In genomic region chrX:169319945-169320667, GRCm38 (mm10) we compare ENCODE assay signal across 8 mouse cellular contexts. TPM values are rescaled to one million over a fixed set of nuclear protein-coding genes. Genes with fewer than 3 reads are reported as not detected.
DNase-seq lines count a peak whose midpoint lies in the region; ATAC-seq and TF ChIP-seq lines count a peak whose summit lies in the region.

Gene Hccs (minus strand): TSS chrX:169320372.

- peak; percentile 82 for DNase-seq in CH12.LX (ENCODE audit: extremely low read depth)
- DNase-seq in c-Kit-positive CD71-positive TER-119-negative erythroid progenitor cells, embryonic 14.5 days (ENCODE audit: low read depth), result peak; percentile 79
- peak; percentile 90 for DNase-seq in forebrain, embryonic 11.5 days (ENCODE audit: low spot score)
- peak; percentile 93 for DNase-seq in kidney, postnatal 36 days
- DNase-seq in telencephalon, adult 2 months (ENCODE audit: low read depth, low spot score), result peak; percentile 82

- peak; percentile 100 for ATAC-seq in forebrain, embryonic 11.5 days (replicated peaks; ENCODE audit: low FRiP score)
- peak; percentile 99 for ATAC-seq in heart, embryonic 16.5 days (replicated peaks; ENCODE audit: extremely low read depth, insufficient read depth, low FRiP score)
- peak; percentile 100 for ATAC-seq in liver, embryonic 15.5 days (ENCODE audit: insufficient read depth)
- peak; percentile 100 for ATAC-seq in neural tube, embryonic 12.5 days (ENCODE audit: low FRiP score, low read depth)

- no peak for TF ChIP-seq CTCF in CH12.LX (conservative IDR thresholded peaks at IDR 0.05 in 1 of 2, IDR thresholded peaks at IDR 0.05 in 1 of 2; ENCODE audit: low read depth in 2 of 2, low read length in 2 of 2)

- H3K4me2 ChIP-seq in CH12.LX (ENCODE audit: insufficient read depth, low read depth, poor library complexity, severe bottlenecking), result peak within 1 kb of the TSS; percentile 94
- H3K4me2 ChIP-seq in forebrain, embryonic 11.5 days (ENCODE audit: low read depth, low read length, severe bottlenecking), result peak within 1 kb of the TSS; percentile 52
- H3K4me2 ChIP-seq in heart, embryonic 16.5 days (ENCODE audit: low read depth, low read length), result peak within 1 kb of the TSS; percentile 68
- peak within 1 kb of the TSS; percentile 71 for H3K4me2 ChIP-seq in liver, embryonic 15.5 days
- peak within 1 kb of the TSS; percentile 57 for H3K4me2 ChIP-seq in neural tube, embryonic 12.5 days (replicated peaks)

- WGBS in forebrain, embryonic 11.5 days, result 20% methylated on average over 95 of the region's 97 CpGs
- WGBS in heart, embryonic 16.5 days, result 11% methylated on average over 87 of the region's 97 CpGs
- whole genome bisulfite sequencing in liver, embryonic 15.5 days (ENCODE audit: insufficient replicate concordance), result 27% methylated on average over 85 of the region's 97 CpGs
- 17% methylated on average over 97 of the region's 97 CpGs for WGBS in neural tube, embryonic 12.5 days

- H3K79me2 ChIP-seq in CH12.LX (replicated peaks; ENCODE audit: control insufficient read depth, extremely low read depth, insufficient read depth, poor library complexity, severe bottlenecking), result peaks cover 9% of the 10 kb centered on the region; the same call in 1 of the 2 replicates

- no peak for TF ChIP-seq EP300 in CH12.LX (IDR thresholded peaks at IDR 0.05; ENCODE audit: low read length)

- in situ Hi-C loops in CH12.LX (cut with MboI; ENCODE audit: low pct_ligation_motif_present, low pct_unique_long_range_greater_than_20kb, low sequenced_read_pairs), result no loop called here

- dilution Hi-C loops in CH12.LX (cut with MboI; ENCODE audit: extremely low pct_ligation_motif_present, extremely low pct_unique_long_range_greater_than_20kb, low sequenced_read_pairs), result no loop called here

- peaks cover 0 to 12% of the 10 kb centered on the region in 2 experiments; a peak in 1 of 4 replicates for H3K4me1 ChIP-seq in CH12.LX (ENCODE audit: control insufficient read depth in 1 of 2, insufficient read depth in 2 of 2)
- no peaks in the 10 kb centered on the region for H3K4me1 ChIP-seq in forebrain, embryonic 11.5 days (replicated peaks; ENCODE audit: control insufficient read depth, insufficient read depth, low read length)
- H3K4me1 ChIP-seq in heart, embryonic 16.5 days (ENCODE audit: control insufficient read depth, insufficient read depth, low read length), result peaks cover 3% of the 10 kb centered on the region; the same call in 1 of the 2 replicates
- H3K4me1 ChIP-seq in liver, embryonic 15.5 days (replicated peaks), result peaks cover 9% of the 10 kb centered on the region; the same call in 1 of the 2 replicates
- peaks cover 4% of the 10 kb centered on the region; the same call in 1 of the 2 replicates for H3K4me1 ChIP-seq in neural tube, embryonic 12.5 days

- H3K9me3 ChIP-seq in CH12.LX (replicated peaks; ENCODE audit: low read length), result no peaks in the 10 kb centered on the region
- H3K9me3 ChIP-seq in forebrain, embryonic 11.5 days (ENCODE audit: control insufficient read depth, low read length), result no peaks in the 10 kb centered on the region
- H3K9me3 ChIP-seq in heart, embryonic 16.5 days (replicated peaks; ENCODE audit: control insufficient read depth, low read length), result no peaks in the 10 kb centered on the region
- H3K9me3 ChIP-seq in liver, embryonic 15.5 days (replicated peaks), result no peaks in the 10 kb centered on the region
- H3K9me3 ChIP-seq in neural tube, embryonic 12.5 days, result no peaks in the 10 kb centered on the region

- no peak for TF ChIP-seq RAD21 in CH12.LX (IDR thresholded peaks at IDR 0.05; ENCODE audit: low read depth, low read length)

- peak within 1 kb of the TSS; percentile 72 to 92 (median 74) for H3K4me3 ChIP-seq in CH12.LX (replicated peaks in 1 of 3; ENCODE audit: low read depth in 2 of 3, low read length in 2 of 3, poor library complexity in 1 of 3)
- peak within 1 kb of the TSS; percentile 50 for H3K4me3 ChIP-seq in forebrain, embryonic 11.5 days (ENCODE audit: low read depth, low read length)
- peak within 1 kb of the TSS; percentile 62 for H3K4me3 ChIP-seq in heart, embryonic 16.5 days (ENCODE audit: low read length)
- peak within 1 kb of the TSS; percentile 70 for H3K4me3 ChIP-seq in liver, embryonic 15.5 days (replicated peaks)
- H3K4me3 ChIP-seq in neural tube, embryonic 12.5 days, result peak within 1 kb of the TSS; percentile 49

- H3K36me3 ChIP-seq in CH12.LX (replicated peaks in 1 of 2; ENCODE audit: control insufficient read depth in 1 of 2, insufficient read depth in 1 of 2, low read length in 1 of 2), result peaks cover 6 to 16% of the 10 kb centered on the region in 2 experiments
- no peaks in the 10 kb centered on the region for H3K36me3 ChIP-seq in forebrain, embryonic 11.5 days (ENCODE audit: control insufficient read depth, insufficient read depth, low read length)
- peaks cover 3% of the 10 kb centered on the region for H3K36me3 ChIP-seq in heart, embryonic 16.5 days (ENCODE audit: control insufficient read depth, insufficient read depth)
- H3K36me3 ChIP-seq in liver, embryonic 15.5 days (replicated peaks), result peaks cover 2% of the 10 kb centered on the region; the same call in 1 of the 2 replicates
- no peaks in the 10 kb centered on the region for H3K36me3 ChIP-seq in neural tube, embryonic 12.5 days

- no peaks in the 10 kb centered on the region for H3K27me3 ChIP-seq in CH12.LX (replicated peaks)
- no peaks in the 10 kb centered on the region for H3K27me3 ChIP-seq in forebrain, embryonic 11.5 days (ENCODE audit: control insufficient read depth, insufficient read depth, low read length)
- H3K27me3 ChIP-seq in heart, embryonic 16.5 days (ENCODE audit: control insufficient read depth, insufficient read depth, low read length), result no peaks in the 10 kb centered on the region
- no peaks in the 10 kb centered on the region for H3K27me3 ChIP-seq in liver, embryonic 15.5 days
- no peaks in the 10 kb centered on the region for H3K27me3 ChIP-seq in neural tube, embryonic 12.5 days (replicated peaks)

- peak within 1 kb of the TSS; percentile 71 for H3K27ac ChIP-seq in CH12.LX (ENCODE audit: insufficient read depth, low read depth)
- peak within 1 kb of the TSS; percentile 46; the same call in 1 of the 2 replicates for H3K27ac ChIP-seq in forebrain, embryonic 11.5 days (ENCODE audit: low read depth, low read length)
- H3K27ac ChIP-seq in heart, embryonic 16.5 days (ENCODE audit: low read length), result peak within 1 kb of the TSS; percentile 85
- peak within 1 kb of the TSS; percentile 86 for H3K27ac ChIP-seq in liver, embryonic 15.5 days (replicated peaks)
- peak within 1 kb of the TSS; percentile 46; the same call in 1 of the 2 replicates for H3K27ac ChIP-seq in neural tube, embryonic 12.5 days

- peak; percentile 66; the same call in 1 of the 2 replicates for TF ChIP-seq POLR2A in CH12.LX (IDR thresholded peaks at IDR 0.05; ENCODE audit: low read depth, low read length)

- H3K9ac ChIP-seq in CH12.LX (ENCODE audit: insufficient read depth, low read depth), result peak within 1 kb of the TSS; percentile 89
- H3K9ac ChIP-seq in forebrain, embryonic 11.5 days (ENCODE audit: low read length), result peak within 1 kb of the TSS; percentile 71
- H3K9ac ChIP-seq in heart, embryonic 16.5 days (ENCODE audit: low read length), result peak within 1 kb of the TSS; percentile 78
- peak within 1 kb of the TSS; percentile 64 for H3K9ac ChIP-seq in liver, embryonic 15.5 days
- peak within 1 kb of the TSS; percentile 65 for H3K9ac ChIP-seq in neural tube, embryonic 12.5 days

TF ChIP-seq in CH12.LX, 34 proteins besides CTCF, POLR2A, EP300 and RAD21:
- 0 out of 2 replicates have a peak, but pooled peaks have one; percentile 6 for TF ChIP-seq NELFE (IDR thresholded peaks at IDR 0.05; ENCODE audit: low read depth, low read length)
- TF ChIP-seq SMC3 (IDR thresholded peaks at IDR 0.05; ENCODE audit: low read depth, low read length), result no peak
- TF ChIP-seq MEF2A (IDR thresholded peaks at IDR 0.05; ENCODE audit: borderline replicate concordance, low read depth, low read length), result no peak
- no peak for TF ChIP-seq JUND (conservative IDR thresholded peaks at IDR 0.05; ENCODE audit: low read depth, low read length)
- no peak for TF ChIP-seq ZNF384 (IDR thresholded peaks at IDR 0.05; ENCODE audit: low read depth, low read length)
- peak; percentile 74 for TF ChIP-seq BHLHE40 (IDR thresholded peaks at IDR 0.05; ENCODE audit: low read depth, low read length)
- no peak for TF ChIP-seq USF1 (IDR thresholded peaks at IDR 0.05; ENCODE audit: low read depth, low read length)
- peak; percentile 81 for TF ChIP-seq ELF1 (IDR thresholded peaks at IDR 0.05; ENCODE audit: low read depth, low read length)
- no peak for TF ChIP-seq GABPA (IDR thresholded peaks at IDR 0.05; ENCODE audit: insufficient replicate concordance, low read depth, low read length)
- 0 out of 2 replicates have a peak, but pooled peaks have one; percentile 5 for TF ChIP-seq NRF1 (IDR thresholded peaks at IDR 0.05; ENCODE audit: low read depth, low read length)
- peak; percentile 34; the same call in 1 of the 2 replicates for TF ChIP-seq MXI1 (IDR thresholded peaks at IDR 0.05; ENCODE audit: low read depth, low read length)
- TF ChIP-seq HCFC1 (IDR thresholded peaks at IDR 0.05; ENCODE audit: low read depth, low read length), result peak; percentile 77
- peak; percentile 35; the same call in 1 of the 2 replicates for TF ChIP-seq TCF12 (IDR thresholded peaks at IDR 0.05; ENCODE audit: low read depth, low read length)

RNA-seq across cellular contexts. Expression of gene Hccs, which starts in this region (rescaled TPM):
- total RNA-seq in CH12.LX (2012; rRNA removed) (21.7 and 27.1 TPM in 2 replicates), CH12.LX (2014; rRNA removed) (87.8 and 102 TPM in 2 replicates)
- polyA plus RNA-seq in CH12.LX (2012; ENCODE audit: insufficient read length, low read depth), result 32.6 and 40.0 TPM in 2 replicates
- polyA plus RNA-seq in forebrain, embryonic 11.5 days (2014; fragmentation: Nextera tagmentation; extraction: Ambion mirVana), result 50.5 and 53.3 TPM in 2 replicates
- polyA plus RNA-seq in heart, embryonic 16.5 days (2015; fragmentation: Nextera tagmentation; extraction: Ambion mirVana), result 52.6 and 61.7 TPM in 2 replicates
- polyA plus RNA-seq in liver, embryonic 15.5 days (2015; fragmentation: Nextera tagmentation; extraction: Ambion mirVana), result 10.2 and 11.6 TPM in 2 replicates
- polyA plus RNA-seq in neural tube, embryonic 12.5 days (2016; fragmentation: Nextera tagmentation; extraction: Ambion mirVana), result 49.9 and 52.0 TPM in 2 replicates

Comparison
In these comparisons a context has a peak if more than half of its experiments do, and no peak if none do; other contexts are left out.
1. Peak in every context shown above with its lines: DNase-seq, ATAC-seq, H3K4me3 ChIP-seq and H3K27ac ChIP-seq.